Mouse (Mus musculus) neural tube, embryonic 12.5 days (tissue): ENCODE measurements around the gene Vmn1r85. TPM values are rescaled to one million over a fixed set of nuclear protein-coding genes. Genes with fewer than 3 reads are reported as not detected.
"Not testable (repeated sequence)": the region's sequence is repeated elsewhere in the genome, so short reads cannot be mapped to it uniquely, and the experiment has no call there.

Experiments
- ATAC-seq: fragments of 200-750 bp; cut with Nextera tagmentation; 2 replicates; pipeline ENCODE4 v1.8.0; 2017; ENCODE audit warnings: low read depth, mild to moderate bottlenecking, moderate TSS enrichment, moderate library complexity; ENCODE audit not compliant: low FRiP score
- H3K27ac ChIP-seq: fragments of 300-500 bp; sonication (generic); 2 replicates; pipeline ENCODE4 v1.5.1; 2016
- H3K27me3 ChIP-seq: fragments of 300-500 bp; sonication (generic); replicated peaks from 2 replicates; pipeline ENCODE4 v1.6.1; 2016; ENCODE audit warnings: mild to moderate bottlenecking
- H3K36me3 ChIP-seq: fragments of 300-500 bp; sonication (generic); 2 replicates; pipeline ENCODE4 v1.6.1; 2016; ENCODE audit warnings: mild to moderate bottlenecking
- H3K4me1 ChIP-seq: fragments of 300-500 bp; sonication (generic); 2 replicates; pipeline ENCODE4 v1.6.1; 2016
- H3K4me2 ChIP-seq: fragments of 300-500 bp; sonication (generic); replicated peaks from 2 replicates; pipeline ENCODE4 v1.6.1; 2016; ENCODE audit warnings: mild to moderate bottlenecking
- H3K4me3 ChIP-seq: fragments of 300-500 bp; sonication (generic); 2 replicates; pipeline ENCODE4 v1.5.1; 2016
- H3K9ac ChIP-seq: fragments of 300-500 bp; sonication (generic); 2 replicates; pipeline ENCODE4 v1.6.1; 2016; ENCODE audit warnings: mild to moderate bottlenecking
- H3K9me3 ChIP-seq: fragments of 300-500 bp; sonication (generic); 2 replicates; pipeline ENCODE4 v1.6.1; 2016; ENCODE audit warnings: mild to moderate bottlenecking
- WGBS: fragments of 180-500 bp; shearing (Covaris S2); methylation state at CpG from one replicate; pipeline ENCODE4 v1.1.7; 2016; 5-methylcytosine and 5-hydroxymethylcytosine counted together
- polyA plus RNA-seq: library from polyadenylated mRNA; unstranded; fragments of >200 nt; fragmentation: Nextera tagmentation; extraction: Ambion mirVana; gene quantifications from 2 replicates; pipeline ENCODE4 v1.2.1, GENCODE M21; 2016

The Vmn1r85 gene
- not detected in 2 replicates for polyA plus RNA-seq

DNA sequence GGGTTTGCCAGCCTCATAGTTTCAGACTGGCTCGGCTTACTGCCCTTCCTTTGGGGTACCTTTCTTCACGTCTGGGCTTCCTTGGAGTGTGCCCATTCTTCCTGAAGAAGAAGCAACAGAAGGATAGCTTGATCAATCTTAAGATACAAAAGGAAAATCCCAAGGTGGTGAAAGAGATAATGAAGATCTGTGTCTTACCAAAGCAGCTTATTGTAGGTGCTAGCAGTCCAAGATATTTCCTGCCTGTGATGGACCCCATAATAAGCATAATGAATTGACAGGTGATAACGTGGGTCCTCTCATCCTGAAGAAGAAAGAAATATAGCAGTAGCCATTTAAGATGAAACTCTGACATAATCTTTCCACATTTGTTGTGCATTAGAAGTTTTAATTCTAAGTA lies at the start of gene Vmn1r85:
Gene Vmn1r85, minus strand, starts transcription at position 101 of the 400 bp plus-strand sequence.
- 64% methylated on average over 3 of the region's 3 CpGs for WGBS
- H3K27ac ChIP-seq: no peak within 1 kb of the TSS
- H3K4me1 ChIP-seq: no peaks in the 10 kb centered on the region
- no peaks in the 10 kb centered on the region for H3K36me3 ChIP-seq
- H3K4me3 ChIP-seq: no peak within 1 kb of the TSS
- H3K9me3 ChIP-seq: no peaks in the 10 kb centered on the region
- H3K4me2 ChIP-seq: no peak within 1 kb of the TSS
- H3K9ac ChIP-seq: no peak within 1 kb of the TSS
- ATAC-seq: no peak
- no peaks in the 10 kb centered on the region for H3K27me3 ChIP-seq

- Histone ChIP-seq H3K9me3 (no peaks in the 10 kb centered on the region), H3K4me3 (no peak within 1 kb of the TSS), H3K4me1 (no peaks in the 10 kb centered on the region), H3K27me3 (no peaks in the 10 kb centered on the region), H3K9ac (no peak within 1 kb of the TSS), H3K36me3 (no peaks in the 10 kb centered on the region), H3K4me2 (no peak within 1 kb of the TSS), H3K27ac (no peak within 1 kb of the TSS)
- 84% methylated on average over 1 of the region's 1 CpGs for WGBS
- ATAC-seq: no peak
These were observed 45.1 kb upstream of the Vmn1r85 start, which contains the start of gene Vmn1r87 for GRCm38 (mm10) chr7:13140057-13140456. Vmn1r87 (minus strand) TSS chr7:13140157.

GRCm38 (mm10) chr7:13137340-13137739 lies 42.4 kb upstream of the Vmn1r85 start:
- no peak overlapping the region for H3K9ac ChIP-seq
- H3K4me1 ChIP-seq: no peaks in the 10 kb centered on the region
- no peaks in the 10 kb centered on the region for H3K9me3 ChIP-seq
- no peak for ATAC-seq
- no peaks in the 10 kb centered on the region for H3K36me3 ChIP-seq
- H3K27me3 ChIP-seq: no peaks in the 10 kb centered on the region
- H3K4me2 ChIP-seq: no peak overlapping the region
- no peak overlapping the region for H3K4me3 ChIP-seq
- H3K27ac ChIP-seq: no peak overlapping the region

- H3K27me3 ChIP-seq: no peaks in the 10 kb centered on the region
- no peak for ATAC-seq
- 86% methylated on average over 2 of the region's 2 CpGs for whole genome bisulfite sequencing
- H3K4me2 ChIP-seq: no peak overlapping the region
- no peaks in the 10 kb centered on the region for H3K9me3 ChIP-seq
- H3K27ac ChIP-seq: no peak overlapping the region
- H3K36me3 ChIP-seq: no peaks in the 10 kb centered on the region
- H3K9ac ChIP-seq: no peak overlapping the region
- no peak overlapping the region for H3K4me3 ChIP-seq
- no peaks in the 10 kb centered on the region for H3K4me1 ChIP-seq
These were observed 36.9 kb upstream of the Vmn1r85 start for GRCm38 (mm10) chr7:13131856-13132255.

DNA sequence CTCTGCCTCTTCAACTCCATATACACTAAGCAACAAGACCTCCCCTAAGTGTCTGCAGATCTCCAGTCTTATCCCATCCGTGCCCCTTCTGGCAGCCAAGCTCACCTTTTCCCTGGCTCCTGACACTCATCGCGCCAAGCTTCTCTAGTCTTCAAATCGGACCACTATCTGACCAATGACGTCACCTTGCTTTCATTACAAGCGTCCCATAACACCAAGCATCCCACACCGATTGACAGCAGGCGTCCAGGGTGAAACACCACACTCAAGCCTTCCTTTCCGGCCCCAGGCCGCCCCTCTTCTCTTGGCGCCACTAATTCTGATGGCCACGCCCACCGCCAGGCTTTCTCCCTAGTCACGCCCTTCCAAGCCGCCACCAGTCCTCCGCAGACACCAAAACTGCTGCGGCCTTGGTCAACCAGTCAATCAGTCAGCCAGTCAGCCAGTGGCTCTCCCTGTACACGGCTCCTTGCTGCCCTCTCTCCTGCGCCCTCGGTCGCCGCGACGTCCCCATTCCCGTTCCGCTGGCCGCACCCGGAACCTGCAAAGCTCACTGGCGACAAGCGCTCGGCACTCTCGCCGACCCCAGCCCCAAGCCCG lies 28.7 kb upstream of the Vmn1r85 start:
- not testable (repeated sequence) for H3K27ac ChIP-seq, H3K36me3 ChIP-seq, H3K4me1 ChIP-seq, H3K9ac ChIP-seq, H3K27me3 ChIP-seq, H3K9me3 ChIP-seq, H3K4me3 ChIP-seq
- H3K4me2 ChIP-seq: peak overlapping the region; percentile 51
- peak; percentile 94 for ATAC-seq
- WGBS: under 1% methylated on average over 25 of the region's 34 CpGs

- Histone ChIP-seq H3K4me2 (no peak within 1 kb of the TSS), H3K36me3 (no peaks in the 10 kb centered on the region), H3K27ac (no peak within 1 kb of the TSS), H3K9ac (no peak within 1 kb of the TSS), H3K4me1 (no peaks in the 10 kb centered on the region), H3K9me3 (no peaks in the 10 kb centered on the region), H3K27me3 (no peaks in the 10 kb centered on the region), H3K4me3 (no peak within 1 kb of the TSS)
- no peak for ATAC-seq
These were observed 24.8 kb upstream of the Vmn1r85 start, which contains the start of gene Vmn1r86 for GRCm38 (mm10) chr7:13119817-13120216. Vmn1r86 (minus strand) TSS chr7:13119917.

GRCm38 (mm10) chr7:13072293-13072692 lies 22.7 kb downstream of the Vmn1r85 start:
- Histone ChIP-seq H3K9ac (no peak overlapping the region), H3K9me3 (no peaks in the 10 kb centered on the region), H3K4me2 (no peak overlapping the region), H3K4me3 (no peak overlapping the region), H3K27me3 (no peaks in the 10 kb centered on the region), H3K4me1 (no peaks in the 10 kb centered on the region), H3K36me3 (no peaks in the 10 kb centered on the region), H3K27ac (no peak overlapping the region)
- 61% methylated on average over 5 of the region's 5 CpGs for WGBS
- no peak for ATAC-seq

DNA sequence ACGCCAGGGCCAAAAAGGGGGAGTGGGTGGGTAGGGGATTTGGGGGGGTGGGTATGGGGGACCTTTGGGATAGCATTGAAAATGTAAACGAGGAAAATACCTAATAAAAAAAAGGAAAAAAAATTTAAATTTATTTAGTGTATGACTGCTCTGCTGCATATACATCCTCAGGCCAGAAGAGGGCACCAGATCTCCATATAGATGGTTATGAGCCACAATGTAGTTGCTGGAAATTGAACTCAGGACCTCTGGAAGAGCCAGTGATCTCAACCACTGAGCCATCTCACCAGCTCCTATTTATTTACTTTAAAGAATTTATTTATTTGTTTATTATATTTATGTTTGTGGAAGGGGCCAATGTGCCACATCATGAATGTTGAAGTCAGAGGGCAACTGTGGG lies 31.6 kb downstream of the Vmn1r85 start:
- H3K9ac ChIP-seq, H3K9me3 ChIP-seq, H3K27me3 ChIP-seq, H3K36me3 ChIP-seq, H3K27ac ChIP-seq, H3K4me1 ChIP-seq, H3K4me3 ChIP-seq, ATAC-seq, H3K4me2 ChIP-seq: not testable (repeated sequence)
- WGBS: 58% methylated on average over 2 of the region's 2 CpGs

GRCm38 (mm10) chr7:13059536-13059935 lies 35.4 kb downstream of the Vmn1r85 start:
- 81% methylated on average over 9 of the region's 9 CpGs for WGBS
- Histone ChIP-seq H3K27ac (no peak overlapping the region), H3K4me3 (no peak overlapping the region), H3K9ac (no peak overlapping the region), H3K9me3 (no peaks in the 10 kb centered on the region), H3K4me2 (no peak overlapping the region), H3K27me3 (no peaks in the 10 kb centered on the region), H3K4me1 (no peaks in the 10 kb centered on the region), H3K36me3 (no peaks in the 10 kb centered on the region)
- no peak for ATAC-seq

GRCm38 (mm10) chr7:13056913-13057700 lies 37.9 kb downstream of the Vmn1r85 start:
- H3K27ac ChIP-seq: no peak overlapping the region
- no peaks in the 10 kb centered on the region for H3K27me3 ChIP-seq
- ATAC-seq: no peak
- H3K4me3 ChIP-seq: no peak overlapping the region
- no peak overlapping the region for H3K4me2 ChIP-seq
- H3K9me3 ChIP-seq: no peaks in the 10 kb centered on the region
- no peak overlapping the region for H3K9ac ChIP-seq
- peaks cover 6% of the 10 kb centered on the region; the same call in 1 of the 2 replicates for H3K4me1 ChIP-seq
- no peaks in the 10 kb centered on the region for H3K36me3 ChIP-seq
- 62% methylated on average over 8 of the region's 8 CpGs for WGBS

DNA sequence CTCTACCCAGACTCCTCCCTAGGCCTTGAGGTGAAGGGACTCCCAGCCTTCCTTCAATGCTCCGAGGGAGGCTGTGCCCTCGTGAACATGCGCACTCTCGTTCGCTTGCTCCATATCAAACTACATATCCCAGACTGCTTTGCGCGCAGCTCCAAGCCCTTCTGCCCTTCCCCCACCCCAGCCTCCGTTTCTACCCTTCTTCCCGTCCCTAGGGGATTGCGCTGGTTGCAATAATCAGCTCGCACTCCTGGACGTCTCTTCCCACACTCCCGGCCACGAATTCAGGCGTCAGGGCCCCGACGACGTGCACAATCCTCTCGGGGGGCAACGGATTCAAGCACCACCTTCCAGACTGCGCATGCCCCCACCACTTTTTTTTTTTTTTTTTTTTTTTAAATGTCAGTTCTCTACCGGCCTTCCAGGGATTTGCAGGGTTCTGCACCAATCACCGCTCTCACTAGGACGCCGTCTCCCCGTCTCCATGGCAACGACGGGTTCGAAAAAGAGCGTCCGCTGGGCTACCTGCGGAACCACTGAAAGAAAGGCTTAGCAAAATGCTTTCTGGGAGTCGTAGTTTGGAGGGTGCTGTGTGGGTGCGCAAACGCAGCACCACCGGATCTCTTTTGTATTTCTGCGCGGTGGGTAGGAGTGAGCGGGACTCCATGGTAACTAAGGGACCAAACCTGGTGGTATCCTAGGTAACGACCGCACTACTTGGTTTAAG lies 40.5 kb downstream of the Vmn1r85 start, which contains the start of gene Mzf1:
Gene Mzf1, minus strand, starts transcription at position 478 of the 724 bp plus-strand sequence.
- Histone ChIP-seq H3K36me3 (no peaks in the 10 kb centered on the region), H3K4me2 (peak within 1 kb of the TSS; percentile 55), H3K27me3 (no peaks in the 10 kb centered on the region), H3K9me3 (no peaks in the 10 kb centered on the region), H3K4me1 (peaks cover 6% of the 10 kb centered on the region; the same call in 1 of the 2 replicates), H3K9ac (peak within 1 kb of the TSS; percentile 62), H3K27ac (peak within 1 kb of the TSS; percentile 79), H3K4me3 (peak within 1 kb of the TSS; percentile 55)
- peak; percentile 94 for ATAC-seq
- under 1% methylated on average over 41 of the region's 41 CpGs for WGBS

DNA sequence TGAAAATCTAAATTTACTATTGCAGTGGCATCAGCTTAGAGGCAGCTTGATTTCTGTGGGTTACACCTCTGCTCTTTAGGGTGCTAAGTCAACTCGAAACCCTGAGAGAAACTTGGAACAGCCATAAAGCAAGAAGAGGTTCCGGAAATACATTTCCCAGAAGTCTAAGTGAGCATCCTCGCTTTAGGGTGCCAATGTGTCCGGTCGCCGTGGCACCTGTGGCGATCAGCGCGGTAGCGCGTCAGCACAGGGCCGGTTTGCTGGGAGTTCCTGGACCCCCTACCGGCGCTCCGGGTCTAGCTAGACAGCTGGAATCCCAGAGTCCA lies 41.0 kb downstream of the Vmn1r85 start:
- H3K4me2 ChIP-seq: peak overlapping the region; percentile 55
- no peak for ATAC-seq
- no peaks in the 10 kb centered on the region for H3K36me3 ChIP-seq
- peak overlapping the region; percentile 62 for H3K9ac ChIP-seq
- no peaks in the 10 kb centered on the region for H3K27me3 ChIP-seq
- H3K27ac ChIP-seq: peak overlapping the region; percentile 79
- no peaks in the 10 kb centered on the region for H3K9me3 ChIP-seq
- 2% methylated on average over 15 of the region's 15 CpGs for WGBS
- peak overlapping the region; percentile 55 for H3K4me3 ChIP-seq
- peaks cover 6% of the 10 kb centered on the region; the same call in 1 of the 2 replicates for H3K4me1 ChIP-seq
